Mouse (Mus musculus): ENCODE measurements around the gene Ubl5.
"Not testable (repeated sequence)": the region's sequence is repeated elsewhere in the genome, so short reads cannot be mapped to it uniquely, and the experiment has no call there.

The Ubl5 gene

GRCm38 (mm10) chr9:20653859-20654258 is 11.2 kb downstream of the Ubl5 start:
- in situ Hi-C loops (cut with MboI, MseI) = loop anchor here (10.0 kb wide), 1 partner anchor 671 kb away; the partner anchor contains the start of gene Slc44a2

GRCm38 (mm10) chr9:20657546-20657945 is 14.9 kb downstream of the Ubl5 start:
- in situ Hi-C loops (cut with MboI, MseI) = loop anchor here (5.0 to 10.0 kb wide), 3 partner anchors 75 to 667 kb away; partner anchors contain the start of gene Slc44a2

- in situ Hi-C loops (cut with MboI, MseI) = no loop called here
Measured at GRCm38 (mm10) chr9:20662325-20662724, 19.6 kb downstream of the Ubl5 start.

DNA sequence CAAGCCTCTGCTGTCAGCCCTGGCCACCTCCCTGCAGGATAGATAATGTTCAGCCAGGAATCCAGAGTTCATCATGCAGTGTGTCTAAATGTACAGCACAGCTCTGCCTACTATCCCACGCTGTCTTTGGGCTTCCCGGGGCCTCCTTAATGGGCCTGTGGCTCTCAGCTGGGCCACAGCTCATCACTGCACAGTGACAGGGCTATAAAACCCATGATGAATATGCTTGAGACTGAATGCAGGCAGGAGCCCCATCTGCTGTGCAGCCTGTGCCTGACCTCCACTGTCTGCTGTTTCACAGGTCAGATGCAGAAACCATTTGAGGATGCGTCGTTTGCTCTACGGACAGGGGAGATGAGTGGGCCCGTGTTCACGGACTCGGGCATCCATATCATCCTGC is 20.2 kb downstream of the Ubl5 start:
- in situ Hi-C loops (cut with MboI, MseI) = no loop called here

DNA sequence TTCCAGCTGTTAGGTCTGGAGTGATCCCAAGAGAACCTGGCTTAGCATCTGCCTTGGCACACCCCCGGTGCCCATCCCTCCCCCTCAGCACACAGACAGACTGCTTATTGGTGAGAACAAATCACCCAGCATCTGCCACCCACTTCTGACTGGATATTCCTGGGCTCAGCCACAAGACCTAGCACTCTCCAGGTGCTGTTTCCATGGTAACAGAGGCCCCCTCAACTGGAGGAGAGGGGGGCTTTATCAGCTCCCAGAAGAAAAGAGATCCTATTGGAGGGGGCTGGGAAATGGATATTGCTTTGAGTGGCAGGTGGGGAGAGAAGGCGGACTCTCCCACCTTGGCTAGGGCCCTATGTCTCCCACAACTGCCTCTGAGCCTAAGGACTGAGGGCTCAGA is 21.3 kb downstream of the Ubl5 start:
- in situ Hi-C loops (cut with MboI, MseI) = no loop called here

DNA sequence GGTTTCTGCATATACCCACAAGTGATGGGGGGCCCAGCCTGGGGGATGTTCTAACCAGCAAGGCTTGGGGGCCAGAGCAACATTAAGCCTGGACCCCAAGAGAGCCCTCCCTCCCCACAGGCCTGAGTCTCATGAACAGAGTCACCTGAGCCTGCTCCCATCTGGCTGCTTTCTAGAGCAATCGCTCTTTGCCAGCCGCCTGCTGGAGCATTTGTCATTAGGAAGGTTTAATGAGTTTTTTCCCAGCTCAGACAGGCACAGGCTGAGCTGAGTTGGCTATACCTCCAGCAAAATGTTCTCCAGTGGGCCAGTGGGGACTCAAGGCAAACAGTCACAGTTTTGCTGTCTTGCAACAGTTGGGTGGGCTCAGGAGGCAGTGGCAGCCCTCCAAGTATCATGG is 21.7 kb downstream of the Ubl5 start:
- in situ Hi-C loops (cut with MboI, MseI) = no loop called here

DNA sequence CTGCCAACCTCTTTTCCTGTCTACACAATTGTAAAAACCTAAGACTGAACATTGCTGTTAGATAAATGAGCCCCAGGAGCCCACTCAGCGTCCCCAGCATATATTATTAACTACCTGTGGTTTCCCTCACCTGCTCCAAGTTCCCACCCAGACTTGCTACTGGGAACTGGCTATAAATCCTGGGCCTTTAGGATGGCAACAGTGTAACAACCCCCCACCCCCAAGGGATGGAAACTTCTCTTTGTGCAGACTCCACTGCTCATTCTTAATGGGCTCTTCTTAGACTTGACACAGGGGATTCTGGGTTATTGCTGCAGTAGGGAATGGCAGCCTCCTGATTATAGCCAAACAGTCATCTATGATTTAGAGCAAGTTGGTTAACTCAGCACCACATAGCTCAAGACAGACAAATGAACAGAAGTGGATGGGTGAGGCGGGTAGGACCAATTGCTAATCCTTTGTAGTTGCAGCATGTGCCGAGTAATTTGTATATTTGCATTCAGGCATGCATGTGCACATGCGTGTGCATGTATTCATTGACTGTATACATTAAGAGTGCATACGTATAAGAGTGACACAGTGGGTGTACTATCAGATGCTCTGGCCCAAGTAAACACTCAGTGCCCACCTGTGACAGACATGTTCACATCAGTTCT is 22.4 kb downstream of the Ubl5 start:
- in situ Hi-C loops (cut with MboI, MseI) = no loop called here

- in situ Hi-C loops (cut with MboI, MseI) = no loop called here
Measured at GRCm38 (mm10) chr9:20665925-20666324, 23.2 kb downstream of the Ubl5 start.

DNA sequence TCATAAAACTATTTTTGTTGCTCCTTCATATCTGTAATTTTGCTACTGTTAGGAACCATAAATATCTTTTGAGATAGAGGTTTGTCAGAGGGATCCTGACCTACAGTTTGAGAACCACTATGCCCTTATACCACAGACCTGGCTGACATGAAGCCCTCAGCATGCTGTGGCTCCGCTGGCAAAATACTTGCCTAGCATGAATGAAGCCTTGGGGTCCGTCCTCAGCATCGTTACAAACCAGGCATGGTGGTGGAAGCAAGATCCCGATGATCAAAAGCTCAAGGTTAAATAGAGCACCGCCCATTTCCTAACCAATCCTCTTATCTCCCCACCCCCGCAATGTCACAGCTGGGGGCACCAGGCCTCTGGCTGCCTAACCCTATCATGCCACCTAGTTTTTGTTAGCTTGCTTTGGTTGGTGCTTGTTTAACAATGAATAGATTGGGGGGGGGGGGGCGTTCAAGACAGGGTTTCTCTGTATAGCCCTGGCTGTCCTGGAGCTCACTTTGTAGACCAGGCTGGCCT is 23.9 kb downstream of the Ubl5 start:
- in situ Hi-C loops (cut with MboI, MseI) = no loop called here

DNA sequence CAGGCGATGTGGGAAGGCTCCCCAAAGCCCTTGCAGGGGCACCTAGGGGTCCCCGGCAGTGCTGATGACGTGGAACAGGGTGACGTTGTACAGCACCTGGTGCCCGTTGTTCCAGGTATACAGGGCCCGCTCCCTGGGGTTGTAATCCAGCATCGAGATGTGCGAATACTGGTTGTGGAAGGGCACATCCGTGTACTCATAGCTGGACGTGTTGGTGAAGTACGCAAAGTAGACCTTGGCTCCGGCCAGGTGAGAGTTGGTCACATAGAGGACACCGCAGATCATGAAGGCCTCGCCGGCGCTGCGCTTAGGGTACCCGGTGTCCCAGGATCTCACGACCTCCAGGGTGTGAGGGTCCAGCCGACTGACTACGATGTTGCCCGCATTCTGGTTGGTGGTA is 25.4 kb downstream of the Ubl5 start:
- in situ Hi-C loops (cut with MboI, MseI) = no loop called here

DNA sequence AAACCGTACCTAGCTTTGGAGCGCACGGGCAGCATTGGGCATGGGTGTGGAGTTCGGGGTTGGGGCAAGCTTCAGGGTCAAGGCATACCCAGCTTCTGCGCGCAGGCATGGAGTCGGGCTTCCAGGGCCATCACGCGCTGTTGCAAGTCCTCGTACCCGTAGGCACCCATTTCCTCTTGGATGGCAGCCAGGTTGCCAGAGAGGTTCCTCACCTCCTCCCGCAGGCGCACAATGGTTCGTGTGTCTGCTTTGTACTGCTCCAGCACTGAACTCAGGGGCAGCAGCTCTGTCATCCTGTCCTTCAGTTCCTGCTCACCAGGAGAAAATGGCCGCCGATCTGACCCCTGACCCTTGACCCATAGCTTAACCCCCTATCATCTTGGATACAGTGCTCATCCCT is 29.4 kb downstream of the Ubl5 start:
- in situ Hi-C loops (cut with MboI, MseI) = no loop called here

DNA sequence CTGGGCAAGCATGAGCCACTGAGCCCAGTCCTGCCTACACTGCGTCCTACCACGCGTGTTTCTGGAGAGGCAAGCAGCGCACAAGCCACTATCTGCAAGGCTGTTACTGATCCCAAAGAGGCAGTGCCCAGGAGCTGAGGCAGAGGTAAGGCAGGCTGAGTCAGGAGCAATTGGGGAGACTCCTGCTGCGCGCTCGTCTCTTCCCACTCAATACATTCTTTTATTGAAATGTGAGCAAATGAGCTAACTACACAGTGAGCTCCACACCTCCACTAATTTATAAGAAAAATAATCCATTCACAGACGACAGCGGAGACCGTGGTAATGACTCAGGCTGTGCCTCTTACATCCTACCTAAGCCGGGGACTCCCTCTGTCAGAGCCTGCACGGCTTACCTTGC is 35.2 kb downstream of the Ubl5 start:
- in situ Hi-C loops (cut with MboI, MseI) = no loop called here

DNA sequence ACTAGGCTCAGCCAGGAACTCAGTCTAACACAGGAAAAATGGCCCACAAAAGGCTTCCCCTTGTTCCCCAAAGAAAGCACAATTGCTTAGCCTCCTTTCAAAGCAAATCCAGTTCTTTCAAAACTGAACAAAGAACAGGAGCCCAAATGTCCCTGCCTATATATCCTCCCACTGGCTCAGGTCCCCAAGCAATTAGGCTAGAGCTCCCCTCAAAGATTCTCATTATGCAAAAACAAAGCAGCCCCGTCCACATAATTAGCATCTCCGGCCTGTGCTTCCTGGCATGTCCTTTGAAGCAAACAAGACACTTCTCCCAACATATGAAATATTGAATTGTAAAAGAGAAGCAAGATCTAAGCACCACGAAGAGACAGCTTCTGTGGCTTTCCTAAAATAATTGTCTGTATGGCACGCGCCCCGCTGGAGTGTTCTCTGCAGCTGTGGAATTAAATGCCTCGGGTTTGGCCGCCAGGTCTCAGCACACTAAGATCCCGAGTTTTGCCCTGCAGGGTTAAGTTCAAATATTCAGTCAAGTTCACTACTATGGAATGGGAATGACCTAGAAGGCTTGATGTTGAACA is 37.8 kb downstream of the Ubl5 start:
- in situ Hi-C loops (cut with MboI, MseI) = no loop called here

- in situ Hi-C loops (cut with MboI, MseI) = no loop called here
Measured at GRCm38 (mm10) chr9:20681546-20682388, 39.1 kb downstream of the Ubl5 start.

- in situ Hi-C loops (cut with MboI, MseI) = no loop called here
Measured at GRCm38 (mm10) chr9:20682389-20682722, 39.7 kb downstream of the Ubl5 start.

DNA sequence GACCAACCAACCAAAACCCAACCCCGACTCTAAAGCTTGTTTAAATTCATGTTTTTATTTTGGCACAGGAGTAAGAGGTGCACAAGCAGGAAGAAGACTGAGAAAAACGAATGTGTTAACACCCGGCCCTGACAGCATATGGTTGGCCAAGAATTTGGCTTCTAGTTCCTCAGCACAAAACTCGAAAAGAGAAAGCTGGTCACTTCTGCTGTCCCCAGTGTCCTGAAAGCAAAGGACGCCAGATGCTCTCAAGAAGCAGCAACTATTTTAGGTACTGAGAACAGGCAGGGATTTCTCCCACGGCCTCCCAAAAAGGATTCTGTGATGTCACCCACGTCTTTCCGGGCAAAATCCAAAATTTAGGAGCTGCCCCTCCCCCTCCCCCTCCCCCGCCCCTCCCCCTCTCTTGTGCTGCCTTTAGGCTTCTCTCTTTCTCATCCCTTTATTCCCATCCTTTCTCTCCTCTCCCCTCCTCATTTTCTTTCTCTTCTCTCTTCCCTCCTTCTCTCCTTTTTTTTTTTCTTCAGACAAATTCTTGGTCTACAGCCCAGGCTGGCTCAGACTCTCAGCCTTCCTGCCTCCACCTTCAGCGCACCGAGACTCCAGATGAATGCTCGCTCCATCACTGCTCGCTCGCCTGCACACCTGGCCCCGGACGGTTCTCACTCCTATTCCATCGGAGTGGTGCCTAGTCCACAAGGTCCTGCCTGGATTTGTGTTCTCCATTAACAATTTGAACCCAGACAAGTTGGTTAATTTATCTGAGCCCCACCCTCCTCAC is 42.6 kb downstream of the Ubl5 start:
- in situ Hi-C loops (cut with MboI, MseI) = no loop called here

DNA sequence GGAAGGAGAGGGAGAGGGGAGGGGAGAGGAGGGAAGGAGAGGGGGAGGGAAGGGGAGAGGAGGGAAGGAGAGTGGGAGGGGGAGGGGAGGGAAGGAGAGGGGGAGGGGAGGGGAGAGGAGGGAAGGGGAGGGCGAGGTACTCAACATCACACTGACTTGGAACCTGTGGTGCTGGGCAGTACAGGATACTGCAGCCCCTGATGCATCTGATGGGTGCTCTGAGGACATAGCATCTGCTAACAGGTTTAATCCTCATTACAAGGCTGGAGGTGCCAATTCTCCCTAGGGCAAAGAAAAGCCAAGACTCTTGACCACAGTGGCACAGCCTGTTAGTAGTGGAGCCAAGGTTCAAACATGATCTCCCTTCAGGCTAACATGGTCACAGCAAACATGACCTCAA is 46.7 kb downstream of the Ubl5 start:
- in situ Hi-C loops (cut with MboI, MseI) = no loop called here

- in situ Hi-C loops (cut with MboI, MseI) = no loop called here
Measured at GRCm38 (mm10) chr9:20689913-20690312, 47.2 kb downstream of the Ubl5 start.

DNA sequence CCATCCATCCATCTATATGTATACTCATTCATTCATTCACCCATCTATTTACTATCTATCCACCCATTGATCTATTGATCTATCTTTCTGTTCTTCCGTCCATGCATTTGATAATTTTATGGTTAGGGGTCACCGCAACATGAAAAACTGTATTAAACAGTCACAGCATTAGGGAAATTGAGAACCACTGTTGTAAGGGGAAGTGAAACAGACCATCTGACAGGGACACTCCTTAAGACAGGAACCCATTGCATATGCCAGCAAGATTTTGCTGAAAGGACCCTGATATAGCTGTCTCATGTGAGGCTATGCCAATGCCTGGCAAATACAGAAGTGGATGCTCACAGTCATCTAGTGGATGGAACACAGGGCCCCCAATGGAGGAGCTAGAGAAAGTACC is 47.8 kb downstream of the Ubl5 start:
- in situ Hi-C loops (cut with MboI, MseI) = not testable (repeated sequence)

GRCm38 (mm10) chr9:20692863-20693262 is 50.2 kb downstream of the Ubl5 start:
- in situ Hi-C loops (cut with MboI, MseI) = no loop called here

GRCm38 (mm10) chr9:20694721-20695235 is 52.1 kb downstream of the Ubl5 start:
- in situ Hi-C loops (cut with MboI, MseI) = no loop called here
